Mouse (Mus musculus) stomach, embryonic 16.5 days (tissue): ENCODE data around the gene Zfp275. TPM values are rescaled to one million over a fixed set of nuclear protein-coding genes. Genes with fewer than 3 reads are reported as not detected.

Experiments used
- ATAC-seq: fragments of 200-750 bp; cut with Nextera tagmentation; 2 replicates; pipeline ENCODE4 v1.8.0; 2017; ENCODE audit warnings: moderate number of reproducible peaks, moderate TSS enrichment; ENCODE audit not compliant: insufficient read depth, low FRiP score
- H3K27ac ChIP-seq: fragments of 300-500 bp; sonication (generic); 2 replicates; pipeline ENCODE4 v1.5.1; 2014; ENCODE audit warnings: low read length
- H3K27me3 ChIP-seq: fragments of 300-500 bp; sonication (generic); 2 replicates; pipeline ENCODE4 v1.6.1; 2014; ENCODE audit warnings: low read length, control low read depth, mixed read lengths; ENCODE audit not compliant: control insufficient read depth, insufficient read depth
- H3K36me3 ChIP-seq: fragments of 300-500 bp; sonication (generic); 2 replicates; pipeline ENCODE4 v1.6.1; 2014; ENCODE audit warnings: low read length; ENCODE audit not compliant: control insufficient read depth, insufficient read depth
- H3K4me1 ChIP-seq: fragments of 300-500 bp; sonication (generic); 2 replicates; pipeline ENCODE4 v1.6.1; 2014; ENCODE audit warnings: low read length, control low read depth, mixed read lengths; ENCODE audit not compliant: control insufficient read depth, insufficient read depth
- H3K4me2 ChIP-seq: fragments of 300-500 bp; sonication (generic); 2 replicates; pipeline ENCODE4 v1.6.1; 2014; ENCODE audit warnings: low read depth, low read length, mixed read lengths
- H3K4me3 ChIP-seq: fragments of 300-500 bp; sonication (generic); replicated peaks from 2 replicates; pipeline ENCODE4 v1.5.1; 2014; ENCODE audit warnings: mild to moderate bottlenecking, low read length
- H3K9ac ChIP-seq: fragments of 300-500 bp; sonication (generic); 2 replicates; pipeline ENCODE4 v1.6.1; 2014; ENCODE audit warnings: low read length
- H3K9me3 ChIP-seq: fragments of 300-500 bp; sonication (generic); replicated peaks from 2 replicates; pipeline ENCODE4 v1.6.1; 2016; ENCODE audit warnings: low read length, control low read depth; ENCODE audit not compliant: control insufficient read depth
- WGBS: fragments of 180-500 bp; shearing (Covaris S2); extraction: QIAGEN DNeasy Blood & Tissue Kit; methylation state at CpG from one replicate; pipeline ENCODE4 v1.1.7; 2014; 5-methylcytosine and 5-hydroxymethylcytosine counted together
- polyA plus RNA-seq: library from polyadenylated mRNA; unstranded; fragments of >200 nt; fragmentation: Nextera tagmentation; extraction: Ambion mirVana; gene quantifications from 2 replicates; pipeline ENCODE4 v1.2.1, GENCODE M21; 2015

Zfp275 gene
- polyA plus RNA-seq, 1 experiment from 2014 or later, result 14.7 TPM

GRCm38 (mm10) chrX:73342068-73342467 is 353 bp upstream of the Zfp275 start:
- Histone ChIP-seq H3K4me2 (peak overlapping the region; percentile 58), H3K9me3 (no peaks in the 10 kb centered on the region), H3K27ac (no peak overlapping the region), H3K4me3 (no peak overlapping the region; the same call in 1 of the 2 replicates), H3K36me3 (no peaks in the 10 kb centered on the region), H3K4me1 (no peaks in the 10 kb centered on the region), H3K27me3 (peaks cover 3% of the 10 kb centered on the region; the same call in 1 of the 2 replicates), H3K9ac (no peak overlapping the region)
- no peak; the same call in 1 of the 2 replicates for ATAC-seq
- 19% methylated on average over 3 of the region's 3 CpGs for WGBS

- no peak overlapping the region for H3K27ac ChIP-seq
- H3K9me3 ChIP-seq, result no peaks in the 10 kb centered on the region
- WGBS, result 10% methylated on average over 15 of the region's 15 CpGs
- H3K4me2 ChIP-seq, result peak overlapping the region; percentile 58
- peaks cover 3% of the 10 kb centered on the region; the same call in 1 of the 2 replicates for H3K27me3 ChIP-seq
- H3K4me3 ChIP-seq, result peak overlapping the region; percentile 67
- peak overlapping the region; percentile 80 for H3K9ac ChIP-seq
- H3K36me3 ChIP-seq, result no peaks in the 10 kb centered on the region
- no peaks in the 10 kb centered on the region for H3K4me1 ChIP-seq
- ATAC-seq, result peak; percentile 68
Observed at GRCm38 (mm10) chrX:73342941-73343735, 717 bp downstream of the Zfp275 start.

GRCm38 (mm10) chrX:73343802-73344201 is 1.4 kb downstream of the Zfp275 start:
- Histone ChIP-seq H3K27me3 (peaks cover 3% of the 10 kb centered on the region; the same call in 1 of the 2 replicates), H3K36me3 (no peaks in the 10 kb centered on the region), H3K4me2 (peak overlapping the region; percentile 58), H3K4me3 (no peak overlapping the region; the same call in 1 of the 2 replicates), H3K27ac (no peak overlapping the region), H3K9ac (no peak overlapping the region), H3K9me3 (no peaks in the 10 kb centered on the region), H3K4me1 (no peaks in the 10 kb centered on the region)
- ATAC-seq, result no peak
- 65% methylated on average over 1 of the region's 1 CpGs for WGBS

DNA sequence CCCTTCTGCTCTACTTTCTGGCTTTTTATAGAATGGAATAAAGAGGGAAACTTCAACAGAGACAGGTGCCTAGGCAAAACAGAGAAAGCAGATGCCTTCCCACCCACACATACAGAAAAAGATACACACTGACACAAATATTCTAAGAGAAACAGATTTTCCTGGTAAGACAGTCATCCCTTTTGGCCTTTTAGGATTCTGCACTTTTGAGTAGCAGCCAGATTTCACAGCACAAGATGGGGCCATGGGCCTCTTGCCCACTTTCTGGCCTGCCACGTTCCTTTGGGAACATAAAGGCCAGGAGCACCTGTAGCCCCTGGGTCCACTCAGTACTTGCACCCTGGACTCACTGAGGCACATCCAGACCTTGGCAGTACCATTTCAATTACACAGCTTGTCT is 1.9 kb downstream of the Zfp275 start:
- Histone ChIP-seq H3K27me3 (peaks cover 3% of the 10 kb centered on the region; the same call in 1 of the 2 replicates), H3K4me3 (no peak overlapping the region), H3K4me2 (no peak overlapping the region), H3K27ac (no peak overlapping the region), H3K9ac (no peak overlapping the region), H3K9me3 (no peaks in the 10 kb centered on the region), H3K4me1 (no peaks in the 10 kb centered on the region), H3K36me3 (no peaks in the 10 kb centered on the region)
- no peak for ATAC-seq
- WGBS, result 72% methylated on average over 1 of the region's 1 CpGs

- Histone ChIP-seq H3K36me3 (peaks cover 8% of the 10 kb centered on the region; the same call in 1 of the 2 replicates), H3K4me3 (no peak overlapping the region), H3K4me2 (no peak overlapping the region), H3K27me3 (no peaks in the 10 kb centered on the region; the same call in 1 of the 2 replicates), H3K27ac (no peak overlapping the region), H3K4me1 (no peaks in the 10 kb centered on the region), H3K9ac (no peak overlapping the region), H3K9me3 (no peaks in the 10 kb centered on the region)
- WGBS, result 77% methylated on average over 2 of the region's 2 CpGs
- ATAC-seq, result no peak
Observed at GRCm38 (mm10) chrX:73356163-73356562, 13.7 kb downstream of the Zfp275 start.

- no peak overlapping the region for H3K4me2 ChIP-seq
- H3K27ac ChIP-seq, result no peak overlapping the region
- H3K27me3 ChIP-seq, result no peaks in the 10 kb centered on the region; the same call in 1 of the 2 replicates
- no peaks in the 10 kb centered on the region for H3K4me1 ChIP-seq
- WGBS, result 88% methylated on average over 1 of the region's 1 CpGs
- no peak overlapping the region for H3K4me3 ChIP-seq
- no peak for ATAC-seq
- no peak overlapping the region for H3K9ac ChIP-seq
- H3K9me3 ChIP-seq, result no peaks in the 10 kb centered on the region
- H3K36me3 ChIP-seq, result peaks cover 8% of the 10 kb centered on the region; the same call in 1 of the 2 replicates
Observed at GRCm38 (mm10) chrX:73356719-73357118, 14.3 kb downstream of the Zfp275 start.

GRCm38 (mm10) chrX:73363291-73363690 is 20.9 kb downstream of the Zfp275 start:
- H3K4me3 ChIP-seq, result no peak overlapping the region
- no peak for ATAC-seq

GRCm38 (mm10) chrX:73384419-73384818 is 42.0 kb downstream of the Zfp275 start:
- H3K4me3 ChIP-seq, result no peak overlapping the region
- no peak overlapping the region for H3K9ac ChIP-seq

More at GRCm38 (mm10) chrX:73363291-73363690, 20.9 kb downstream of the Zfp275 start:
- Histone ChIP-seq H3K4me2 (no peak overlapping the region), H3K36me3 (no peaks in the 10 kb centered on the region), H3K9ac (no peak overlapping the region), H3K9me3 (no peaks in the 10 kb centered on the region), H3K4me1 (no peaks in the 10 kb centered on the region), H3K27ac (no peak overlapping the region), H3K27me3 (no peaks in the 10 kb centered on the region)

DNA sequence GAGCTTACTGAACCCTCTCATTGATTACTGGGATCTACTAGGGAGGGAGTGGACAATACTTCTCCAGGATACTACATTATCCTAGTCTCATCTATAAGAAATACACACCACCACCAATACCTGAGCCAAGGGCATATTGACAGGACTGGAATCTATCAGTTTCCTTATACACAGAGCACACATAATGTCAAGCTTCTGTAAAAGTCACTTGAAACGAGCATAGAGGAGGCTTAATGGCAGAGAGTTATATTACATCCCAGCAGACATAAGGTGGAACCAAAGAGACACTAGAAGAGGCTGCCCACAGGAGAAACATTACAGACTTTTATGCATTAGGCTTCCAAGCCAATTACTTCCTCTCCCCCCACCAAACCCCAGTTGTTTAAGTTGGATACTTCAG is 42.5 kb downstream of the Zfp275 start:
- no peaks in the 10 kb centered on the region for H3K36me3 ChIP-seq
- H3K27me3 ChIP-seq, result no peaks in the 10 kb centered on the region
- no peak overlapping the region for H3K27ac ChIP-seq
- H3K4me3 ChIP-seq, result no peak overlapping the region
- H3K9me3 ChIP-seq, result no peaks in the 10 kb centered on the region
- H3K9ac ChIP-seq, result no peak overlapping the region
- ATAC-seq, result no peak
- no peaks in the 10 kb centered on the region for H3K4me1 ChIP-seq
- WGBS, result 15% methylated on average over 1 of the region's 1 CpGs
- no peak overlapping the region for H3K4me2 ChIP-seq

More at GRCm38 (mm10) chrX:73384419-73384818, 42.0 kb downstream of the Zfp275 start:
- H3K4me2 ChIP-seq, result no peak overlapping the region
- whole genome bisulfite sequencing, result 72% methylated on average over 6 of the region's 6 CpGs
- H3K27me3 ChIP-seq, result no peaks in the 10 kb centered on the region; the same call in 1 of the 2 replicates
- no peaks in the 10 kb centered on the region for H3K36me3 ChIP-seq
- no peaks in the 10 kb centered on the region for H3K9me3 ChIP-seq
- no peaks in the 10 kb centered on the region for H3K4me1 ChIP-seq
- ATAC-seq, result no peak
- H3K27ac ChIP-seq, result no peak overlapping the region
